Mouse (Mus musculus): ENCODE data around the gene Ano10. TPM values are rescaled to one million over a fixed set of nuclear protein-coding genes. Genes with fewer than 3 reads are reported as not detected.

Ano10 gene
- total RNA-seq (2014; rRNA removed) (27.2 and 33.0 TPM in 2 replicates), polyA plus RNA-seq (2015; fragmentation: Nextera tagmentation; extraction: Ambion mirVana) (29.9 and 36.5 TPM in 2 replicates)

DNA sequence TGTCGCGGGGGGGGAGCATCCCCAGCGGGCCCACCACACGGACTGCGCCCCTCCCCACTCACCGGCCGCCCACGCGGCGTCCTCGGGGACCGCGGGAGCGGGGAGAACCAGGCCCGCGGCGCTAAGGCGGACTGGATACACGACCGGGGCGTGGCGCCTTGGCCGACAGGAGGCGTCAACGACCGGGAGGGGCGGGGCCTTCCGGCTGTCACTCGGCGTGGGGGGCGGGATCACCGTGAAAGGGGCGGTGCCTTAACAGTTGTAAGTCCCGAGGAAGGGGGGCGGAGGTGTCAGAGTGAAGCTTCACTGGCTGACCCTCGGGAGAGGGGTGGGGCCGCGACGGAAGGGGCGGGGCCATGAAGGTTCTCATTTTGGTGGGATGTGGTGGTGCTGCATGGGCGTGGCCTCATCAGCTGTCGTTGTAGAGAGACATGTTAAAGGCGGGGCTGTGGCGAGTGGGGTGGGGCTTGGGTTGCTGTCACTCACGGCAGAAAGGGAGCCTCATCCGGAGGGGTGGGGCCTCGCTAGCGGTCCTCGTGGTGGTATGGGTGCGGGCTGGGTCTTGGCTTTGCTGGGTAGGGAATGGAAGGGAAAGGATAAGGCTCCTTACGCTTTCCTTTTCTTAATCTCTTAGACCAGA is at the start of gene Ano10:
Gene Ano10, minus strand, starts transcription at position 182 of the 640 bp plus-strand sequence.
- WGBS, result under 1% methylated on average over 50 of the region's 51 CpGs
- DNase-seq (ENCODE audit: low spot score) (peak; percentile 99), ATAC-seq (ENCODE audit: low FRiP score) (peak; percentile 97)
- peak; percentile 52 for TF ChIP-seq CTCF (IDR thresholded peaks at IDR 0.05)
- Histone ChIP-seq H3K27ac (ENCODE audit: low read depth, low read length) (peak within 1 kb of the TSS; percentile 38), H3K36me3 (ENCODE audit: insufficient read depth, low read length) (no peaks in the 10 kb centered on the region), H3K4me3 (ENCODE audit: low read depth, low read length) (peak within 1 kb of the TSS; percentile 67), H3K9me3 (ENCODE audit: low read length) (no peaks in the 10 kb centered on the region), H3K9ac (replicated peaks; ENCODE audit: low read length, poor library complexity, severe bottlenecking) (peak within 1 kb of the TSS; percentile 67), H3K4me1 (ENCODE audit: insufficient read depth, low read length) (no peaks in the 10 kb centered on the region), H3K4me2 (ENCODE audit: low read depth, low read length, poor library complexity, severe bottlenecking) (peak within 1 kb of the TSS; percentile 66), H3K27me3 (ENCODE audit: insufficient read depth, low read length) (no peaks in the 10 kb centered on the region)

- 86% methylated on average over 7 of the region's 7 CpGs for WGBS
- H3K27ac ChIP-seq (ENCODE audit: low read depth, low read length), result no peak overlapping the region
Measured at GRCm38 (mm10) chr9:122343399-122343798, 49.2 kb upstream of the Ano10 start.

DNA sequence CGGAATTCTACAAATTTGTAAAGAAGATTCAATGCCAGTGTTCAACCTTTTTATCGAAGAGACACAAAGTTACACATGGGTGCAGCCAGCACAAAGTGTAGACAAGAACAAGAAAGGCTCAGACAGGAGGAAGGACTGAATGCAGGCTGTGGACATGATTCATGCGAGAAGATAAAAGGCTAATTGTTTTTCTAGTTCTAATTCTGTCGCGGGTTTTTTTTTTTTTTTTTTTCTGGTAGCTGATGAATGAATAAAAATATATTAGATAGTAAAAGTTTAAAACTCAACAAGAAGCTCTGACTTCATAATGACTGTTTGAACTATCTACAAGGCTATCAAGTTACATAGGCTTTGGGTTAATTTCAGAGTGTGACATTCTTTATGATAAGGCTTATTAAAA is 45.7 kb upstream of the Ano10 start:
- H3K4me2 ChIP-seq (ENCODE audit: low read depth, low read length, poor library complexity, severe bottlenecking), result no peak overlapping the region
- 67% methylated on average over 5 of the region's 5 CpGs for WGBS
- ATAC-seq (ENCODE audit: low FRiP score) (no peak), DNase-seq (ENCODE audit: low spot score) (no peak)
- H3K9me3 ChIP-seq (ENCODE audit: low read length), result no peaks in the 10 kb centered on the region
- H3K9ac ChIP-seq (replicated peaks; ENCODE audit: low read length, poor library complexity, severe bottlenecking), result no peak overlapping the region
- no peaks in the 10 kb centered on the region for H3K36me3 ChIP-seq (ENCODE audit: insufficient read depth, low read length)
- H3K4me3 ChIP-seq (ENCODE audit: low read depth, low read length), result no peak overlapping the region
- no peaks in the 10 kb centered on the region for H3K27me3 ChIP-seq (ENCODE audit: insufficient read depth, low read length)
- TF ChIP-seq CTCF (IDR thresholded peaks at IDR 0.05), result no peak
- H3K4me1 ChIP-seq (ENCODE audit: insufficient read depth, low read length), result no peaks in the 10 kb centered on the region
- no peak overlapping the region for H3K27ac ChIP-seq (ENCODE audit: low read depth, low read length)

More at GRCm38 (mm10) chr9:122343399-122343798, 49.2 kb upstream of the Ano10 start:
- Histone ChIP-seq H3K9ac (replicated peaks; ENCODE audit: low read length, poor library complexity, severe bottlenecking) (no peak overlapping the region), H3K4me1 (ENCODE audit: insufficient read depth, low read length) (no peaks in the 10 kb centered on the region), H3K27me3 (ENCODE audit: insufficient read depth, low read length) (no peaks in the 10 kb centered on the region), H3K9me3 (ENCODE audit: low read length) (no peaks in the 10 kb centered on the region), H3K4me2 (ENCODE audit: low read depth, low read length, poor library complexity, severe bottlenecking) (no peak overlapping the region), H3K36me3 (ENCODE audit: insufficient read depth, low read length) (no peaks in the 10 kb centered on the region), H3K4me3 (ENCODE audit: low read depth, low read length) (no peak overlapping the region)
- ATAC-seq (ENCODE audit: low FRiP score) (no peak), DNase-seq (ENCODE audit: low spot score) (no peak)
- no peak for TF ChIP-seq CTCF (IDR thresholded peaks at IDR 0.05)

DNA sequence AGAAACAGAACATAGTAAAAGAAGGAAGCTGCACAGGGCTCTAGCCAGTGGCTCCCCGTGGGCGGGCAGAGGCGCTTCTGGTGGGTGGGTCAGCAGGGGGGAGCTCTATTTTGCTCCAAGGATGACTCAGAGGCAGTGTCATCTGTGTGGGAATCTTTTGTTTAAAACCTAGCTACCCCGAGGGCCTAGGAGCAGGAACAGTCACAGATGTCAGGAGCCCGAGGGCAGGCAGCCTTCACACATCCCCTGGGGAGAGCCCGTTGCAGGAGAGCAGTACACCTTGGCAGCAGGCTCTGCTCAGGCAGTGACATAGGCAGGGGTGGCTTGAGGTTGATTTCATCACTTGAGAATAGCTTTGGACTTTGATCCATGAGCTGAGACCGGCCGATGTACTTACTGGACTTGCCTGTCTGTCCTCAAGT is 43.3 kb upstream of the Ano10 start:
- H3K4me1 ChIP-seq (ENCODE audit: insufficient read depth, low read length), result no peaks in the 10 kb centered on the region
- no peak overlapping the region for H3K4me3 ChIP-seq (ENCODE audit: low read depth, low read length)
- H3K9me3 ChIP-seq (ENCODE audit: low read length), result no peaks in the 10 kb centered on the region
- no peaks in the 10 kb centered on the region for H3K36me3 ChIP-seq (ENCODE audit: insufficient read depth, low read length)
- 40% methylated on average over 8 of the region's 8 CpGs for WGBS
- TF ChIP-seq CTCF (IDR thresholded peaks at IDR 0.05), result no peak
- ATAC-seq (ENCODE audit: low FRiP score) (no peak), DNase-seq (ENCODE audit: low spot score) (no peak)
- no peak overlapping the region for H3K27ac ChIP-seq (ENCODE audit: low read depth, low read length)
- H3K9ac ChIP-seq (replicated peaks; ENCODE audit: low read length, poor library complexity, severe bottlenecking), result no peak overlapping the region
- H3K4me2 ChIP-seq (ENCODE audit: low read depth, low read length, poor library complexity, severe bottlenecking), result no peak overlapping the region
- no peaks in the 10 kb centered on the region for H3K27me3 ChIP-seq (ENCODE audit: insufficient read depth, low read length)

DNA sequence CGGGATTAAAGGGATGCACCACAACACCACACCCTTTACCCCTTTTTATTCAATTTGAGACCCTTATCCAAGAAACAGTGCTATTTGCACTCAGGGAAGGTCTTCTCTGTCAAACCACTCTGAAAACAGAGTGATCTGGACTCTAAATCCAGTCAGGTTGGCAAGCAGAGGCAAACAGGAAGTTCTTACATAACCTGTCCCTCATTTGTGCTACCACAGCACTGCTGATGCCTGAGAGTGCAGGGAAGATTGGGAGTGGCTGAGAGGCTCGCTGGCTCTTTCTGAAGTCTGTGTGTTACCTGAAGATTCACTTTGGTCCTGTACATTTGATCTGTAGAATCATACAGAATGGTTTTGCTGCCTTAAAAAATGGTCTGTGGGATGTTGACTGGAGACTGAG is 42.5 kb upstream of the Ano10 start:
- Histone ChIP-seq H3K36me3 (ENCODE audit: insufficient read depth, low read length) (no peaks in the 10 kb centered on the region), H3K4me3 (ENCODE audit: low read depth, low read length) (no peak overlapping the region), H3K27me3 (ENCODE audit: insufficient read depth, low read length) (no peaks in the 10 kb centered on the region), H3K4me2 (ENCODE audit: low read depth, low read length, poor library complexity, severe bottlenecking) (no peak overlapping the region), H3K9ac (replicated peaks; ENCODE audit: low read length, poor library complexity, severe bottlenecking) (no peak overlapping the region), H3K4me1 (ENCODE audit: insufficient read depth, low read length) (no peaks in the 10 kb centered on the region), H3K9me3 (ENCODE audit: low read length) (no peaks in the 10 kb centered on the region), H3K27ac (ENCODE audit: low read depth, low read length) (no peak overlapping the region)
- WGBS, result 69% methylated on average over 2 of the region's 2 CpGs
- TF ChIP-seq CTCF (IDR thresholded peaks at IDR 0.05), result no peak
- ATAC-seq (ENCODE audit: low FRiP score) (no peak), DNase-seq (ENCODE audit: low spot score) (no peak)

GRCm38 (mm10) chr9:122328199-122328598 is 34.0 kb upstream of the Ano10 start:
- Histone ChIP-seq H3K4me2 (ENCODE audit: low read depth, low read length, poor library complexity, severe bottlenecking) (no peak overlapping the region), H3K9me3 (ENCODE audit: low read length) (no peaks in the 10 kb centered on the region), H3K27ac (ENCODE audit: low read depth, low read length) (no peak overlapping the region), H3K27me3 (ENCODE audit: insufficient read depth, low read length) (no peaks in the 10 kb centered on the region), H3K36me3 (ENCODE audit: insufficient read depth, low read length) (no peaks in the 10 kb centered on the region), H3K9ac (replicated peaks; ENCODE audit: low read length, poor library complexity, severe bottlenecking) (no peak overlapping the region), H3K4me1 (ENCODE audit: insufficient read depth, low read length) (no peaks in the 10 kb centered on the region), H3K4me3 (ENCODE audit: low read depth, low read length) (no peak overlapping the region)
- DNase-seq (ENCODE audit: low spot score), result no peak
- 64% methylated on average over 3 of the region's 3 CpGs for WGBS
- no peak for TF ChIP-seq CTCF (IDR thresholded peaks at IDR 0.05)
- ATAC-seq (ENCODE audit: low FRiP score), result no peak
